Mouse (Mus musculus) small intestine, adult 2 months (tissue): ENCODE data around the gene Pbld2.

Source experiments
- CTCF ChIP-seq: fragments of 200-500 bp; IDR thresholded peaks from 2 replicates; pipeline ENCODE4 v1.5.1; 2012; ENCODE audit warnings: low read depth, mild to moderate bottlenecking, control low read depth, inconsistent platforms, low read length, moderate library complexity, mixed read lengths; ENCODE audit not compliant: insufficient replicate concordance, insufficient read length; ENCODE audit errors: extremely low read depth
- POLR2A ChIP-seq: fragments of 200-500 bp; IDR thresholded peaks from 2 replicates; pipeline ENCODE4 v1.6.1; 2012; ENCODE audit warnings: low read depth, mild to moderate bottlenecking, control low read depth, inconsistent platforms, low read length, moderate library complexity

DNA sequence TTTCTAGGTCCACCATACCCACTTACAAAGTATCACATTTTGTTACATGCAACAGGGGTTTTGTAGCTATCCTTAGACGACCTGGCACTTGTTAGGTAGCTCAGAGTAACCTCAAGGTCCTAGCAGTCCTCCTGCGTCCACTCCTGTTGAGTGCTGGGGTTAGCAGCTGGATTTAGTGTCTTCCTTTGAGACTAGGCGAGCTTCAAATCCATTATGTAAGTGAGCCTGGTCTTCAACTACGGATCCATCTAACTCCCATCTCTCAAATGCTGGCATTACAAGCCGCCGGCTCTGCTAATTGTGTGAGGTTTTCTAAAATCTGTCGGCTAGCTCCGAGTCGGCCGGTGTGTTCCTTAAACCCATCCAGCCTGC lies 44.5 kb upstream of the Pbld2 start:
- TF ChIP-seq CTCF = no peak
- TF ChIP-seq POLR2A = no peak
